8 mouse cellular contexts compared by ENCODE assay signal in genomic region chr3:102061923-102062670, GRCm38 (mm10). TPM values are rescaled to one million over a fixed set of nuclear protein-coding genes. Genes with fewer than 3 reads are reported as not detected.
A peak's percentile ranks its signal among the peaks of the same experiment; 100 is the strongest.
DNase-seq lines count a peak whose midpoint lies in the region; ATAC-seq and TF ChIP-seq lines count a peak whose summit lies in the region.

No protein-coding gene starts in this region.

- peak; percentile 54; the same call in 1 of the 2 replicates for ATAC-seq in embryonic facial prominence, embryonic 15.5 days (ENCODE audit: insufficient number of reproducible peaks, low FRiP score, low TSS enrichment, low read depth)
- ATAC-seq in heart, embryonic 12.5 days (ENCODE audit: insufficient number of reproducible peaks, low FRiP score) = peak; percentile 84
- peak; percentile 88 for ATAC-seq in liver, embryonic 12.5 days
- peak; percentile 80 for ATAC-seq in neural tube, embryonic 14.5 days (ENCODE audit: low read depth)

- WGBS in bone marrow, adult 2 months = 44% methylated on average over 14 of the region's 14 CpGs
- 32% methylated on average over 14 of the region's 14 CpGs for WGBS in embryonic facial prominence, embryonic 15.5 days
- WGBS in heart, embryonic 12.5 days = 11% methylated on average over 14 of the region's 14 CpGs
- WGBS in liver, embryonic 12.5 days (ENCODE audit: insufficient replicate concordance) = 14% methylated on average over 14 of the region's 14 CpGs
- WGBS in neural tube, embryonic 14.5 days = 43% methylated on average over 14 of the region's 14 CpGs

- H3K36me3 ChIP-seq in embryonic facial prominence, embryonic 15.5 days = no peaks in the 10 kb centered on the region
- no peaks in the 10 kb centered on the region for H3K36me3 ChIP-seq in heart, embryonic 12.5 days
- no peaks in the 10 kb centered on the region for H3K36me3 ChIP-seq in liver, embryonic 12.5 days
- no peaks in the 10 kb centered on the region for H3K36me3 ChIP-seq in neural tube, embryonic 14.5 days (ENCODE audit: control insufficient read depth, insufficient read depth, low read length)

- TF ChIP-seq POLR2A in bone marrow, adult 2 months (IDR thresholded peaks at IDR 0.05; ENCODE audit: borderline replicate concordance, control insufficient read depth, low read depth, low read length) = no peak

- peak; percentile 55; the same call in 1 of the 2 replicates for TF ChIP-seq CTCF in bone marrow, adult 2 months (IDR thresholded peaks at IDR 0.05; ENCODE audit: control insufficient read depth, insufficient read depth, low read length)

- no peak overlapping the region for H3K9ac ChIP-seq in embryonic facial prominence, embryonic 15.5 days
- H3K9ac ChIP-seq in heart, embryonic 12.5 days = no peak overlapping the region
- H3K9ac ChIP-seq in liver, embryonic 12.5 days = no peak overlapping the region
- H3K9ac ChIP-seq in neural tube, embryonic 14.5 days (replicated peaks; ENCODE audit: low read depth, low read length) = no peak overlapping the region

- no peak overlapping the region for H3K4me3 ChIP-seq in bone marrow, adult 2 months (replicated peaks; ENCODE audit: control insufficient read depth, low read depth, low read length)
- no peak overlapping the region for H3K4me3 ChIP-seq in embryonic facial prominence, embryonic 15.5 days (replicated peaks)
- H3K4me3 ChIP-seq in heart, embryonic 12.5 days = no peak overlapping the region
- H3K4me3 ChIP-seq in liver, embryonic 12.5 days = no peak overlapping the region
- H3K4me3 ChIP-seq in neural tube, embryonic 14.5 days (ENCODE audit: low read depth, low read length) = no peak overlapping the region

- H3K9me3 ChIP-seq in embryonic facial prominence, embryonic 15.5 days (replicated peaks) = no peaks in the 10 kb centered on the region
- no peaks in the 10 kb centered on the region for H3K9me3 ChIP-seq in heart, embryonic 12.5 days (replicated peaks)
- no peaks in the 10 kb centered on the region for H3K9me3 ChIP-seq in liver, embryonic 12.5 days (replicated peaks)
- H3K9me3 ChIP-seq in neural tube, embryonic 14.5 days (ENCODE audit: control insufficient read depth, low read length) = no peaks in the 10 kb centered on the region

- no peaks in the 10 kb centered on the region for H3K27me3 ChIP-seq in embryonic facial prominence, embryonic 15.5 days
- H3K27me3 ChIP-seq in heart, embryonic 12.5 days (replicated peaks) = no peaks in the 10 kb centered on the region
- H3K27me3 ChIP-seq in liver, embryonic 12.5 days (replicated peaks) = 0 out of 2 replicates have a peak, but pooled peaks cover 7% of the 10 kb centered on the region
- no peaks in the 10 kb centered on the region for H3K27me3 ChIP-seq in neural tube, embryonic 14.5 days (ENCODE audit: control insufficient read depth, insufficient read depth, low read length)

- H3K27ac ChIP-seq in bone marrow, adult 2 months (ENCODE audit: control insufficient read depth, insufficient read depth, low read depth, low read length, poor library complexity) = no peak overlapping the region
- H3K27ac ChIP-seq in embryonic facial prominence, embryonic 15.5 days (replicated peaks) = no peak overlapping the region
- H3K27ac ChIP-seq in heart, embryonic 12.5 days (ENCODE audit: poor library complexity, severe bottlenecking) = peak overlapping the region; percentile 41; the same call in 1 of the 2 replicates
- H3K27ac ChIP-seq in liver, embryonic 12.5 days = 0 out of 2 replicates have a peak overlapping the region, but pooled peaks have one; percentile 14
- no peak overlapping the region for H3K27ac ChIP-seq in neural tube, embryonic 14.5 days (ENCODE audit: low read depth, low read length)

- peak; percentile 85 for DNase-seq in ES-CJ7 (ENCODE audit: low read depth, low spot score)
- peak; percentile 74 for DNase-seq in kidney, postnatal 10 days
- peak; percentile 42 for DNase-seq in thymus, postnatal 25 days

- no peaks in the 10 kb centered on the region for H3K4me1 ChIP-seq in bone marrow, adult 2 months (ENCODE audit: control insufficient read depth, insufficient read depth, low read length)
- peaks cover 8% of the 10 kb centered on the region; the same call in 1 of the 2 replicates for H3K4me1 ChIP-seq in embryonic facial prominence, embryonic 15.5 days
- H3K4me1 ChIP-seq in heart, embryonic 12.5 days (replicated peaks) = peaks cover 60% of the 10 kb centered on the region
- peaks cover 31% of the 10 kb centered on the region for H3K4me1 ChIP-seq in liver, embryonic 12.5 days
- H3K4me1 ChIP-seq in neural tube, embryonic 14.5 days (ENCODE audit: control insufficient read depth, insufficient read depth, low read length) = no peaks in the 10 kb centered on the region

- peak overlapping the region; percentile 19; the same call in 1 of the 2 replicates for H3K4me2 ChIP-seq in embryonic facial prominence, embryonic 15.5 days (replicated peaks)
- peak overlapping the region; percentile 36 for H3K4me2 ChIP-seq in heart, embryonic 12.5 days
- peak overlapping the region; percentile 51 for H3K4me2 ChIP-seq in liver, embryonic 12.5 days
- no peak overlapping the region for H3K4me2 ChIP-seq in neural tube, embryonic 14.5 days (ENCODE audit: low read depth, low read length)

RNA-seq across cellular contexts. Expression of gene Casq2, which starts 24.1 kb away (rescaled TPM):
- polyA plus RNA-seq in bone marrow, adult 2 months (2011; ENCODE audit: insufficient read depth, insufficient read length, low replicate concordance, missing spikeins) = not detected in 2 replicates
- polyA plus RNA-seq in embryonic facial prominence, embryonic 15.5 days (2015; fragmentation: Nextera tagmentation; extraction: Ambion mirVana) = 77.5 and 101 TPM in 2 replicates
- 105 and 108 TPM in 2 replicates for polyA plus RNA-seq in heart, embryonic 12.5 days (2016; fragmentation: Nextera tagmentation; extraction: Ambion mirVana)
- polyA plus RNA-seq in liver, embryonic 12.5 days (2016; fragmentation: Nextera tagmentation; extraction: Ambion mirVana) = 0.60 and 0.98 TPM in 2 replicates
- 0.67 and 0.75 TPM in 2 replicates for polyA plus RNA-seq in neural tube, embryonic 14.5 days (2014; fragmentation: Nextera tagmentation; extraction: Ambion mirVana)

RNA-seq across cellular contexts. Expression of gene Nhlh2, which starts 52.2 kb away (rescaled TPM):
- not detected in 2 replicates for polyA plus RNA-seq in bone marrow, adult 2 months (2011; ENCODE audit: insufficient read depth, insufficient read length, low replicate concordance, missing spikeins)
- polyA plus RNA-seq in embryonic facial prominence, embryonic 15.5 days (2015; fragmentation: Nextera tagmentation; extraction: Ambion mirVana) = 4.4 and 5.8 TPM in 2 replicates
- polyA plus RNA-seq in heart, embryonic 12.5 days (2016; fragmentation: Nextera tagmentation; extraction: Ambion mirVana) = 0.09 and 0.14 TPM in 2 replicates
- not detected in 2 replicates for polyA plus RNA-seq in liver, embryonic 12.5 days (2016; fragmentation: Nextera tagmentation; extraction: Ambion mirVana)
- 20.8 and 33.7 TPM in 2 replicates for polyA plus RNA-seq in neural tube, embryonic 14.5 days (2014; fragmentation: Nextera tagmentation; extraction: Ambion mirVana)

Comparison
In these comparisons a context has a peak if more than half of its experiments do, and no peak if none do; other contexts are left out.
1. H3K27ac ChIP-seq: peak in heart, embryonic 12.5 days (single experiment) and liver, embryonic 12.5 days (single experiment); none in bone marrow, adult 2 months (single experiment), embryonic facial prominence, embryonic 15.5 days (single experiment) and neural tube, embryonic 14.5 days (single experiment).
2. RNA of gene Casq2, which starts 24.1 kb away (polyA plus RNA-seq): 105 to 108 TPM in heart, embryonic 12.5 days and 77.5 to 101 TPM in embryonic facial prominence, embryonic 15.5 days; 0.67 to 0.75 TPM in neural tube, embryonic 14.5 days, 0.60 to 0.98 TPM in liver, embryonic 12.5 days and not detected in bone marrow, adult 2 months; every median in the first group is over 10 times any median in the second.
3. Peak in every context shown above with its lines, with median percentiles within 50 percentile points of each other: DNase-seq and ATAC-seq.